Mouse (Mus musculus): ENCODE data around the gene Cd274.

Cd274 gene

DNA sequence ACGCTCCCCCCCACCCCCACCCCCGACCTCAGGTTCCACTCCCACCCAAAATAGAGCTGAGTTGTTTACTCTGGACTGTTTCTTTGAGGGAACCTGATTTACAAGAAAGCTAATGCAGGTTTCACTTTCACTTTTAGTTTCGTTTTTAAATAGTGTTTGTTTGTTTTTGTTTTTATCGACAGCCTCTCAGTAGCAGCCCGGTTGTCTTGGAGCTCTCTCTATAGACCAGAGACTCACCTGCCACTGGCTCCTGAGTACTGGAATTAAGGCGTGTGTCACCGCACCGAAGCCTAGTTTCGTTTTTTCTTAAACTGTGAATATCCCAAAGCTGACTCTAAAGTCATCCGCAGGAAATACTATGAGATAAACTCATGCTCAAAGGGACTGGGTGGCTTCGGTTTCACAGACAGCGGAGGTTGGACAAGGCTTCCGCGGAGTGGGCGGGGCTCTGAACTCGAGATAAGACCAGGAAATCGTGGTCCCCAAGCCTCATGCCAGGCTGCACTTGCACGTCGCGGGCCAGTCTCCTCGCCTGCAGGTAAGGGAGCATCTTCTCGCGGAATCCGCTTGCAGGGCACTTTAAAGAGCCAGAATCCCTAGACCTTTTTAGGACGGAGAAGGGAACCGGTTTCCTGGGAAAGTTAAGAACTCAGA lies at the start of gene Cd274, which contains the start of gene Plgrkt:
TSS of gene Cd274 (plus strand) at position 487 of the 654 bp plus-strand sequence.
TSS of gene Plgrkt (minus strand) at position 422 of the 654 bp plus-strand sequence.
- DNase-seq, result peak; percentile 67 to 68

DNA sequence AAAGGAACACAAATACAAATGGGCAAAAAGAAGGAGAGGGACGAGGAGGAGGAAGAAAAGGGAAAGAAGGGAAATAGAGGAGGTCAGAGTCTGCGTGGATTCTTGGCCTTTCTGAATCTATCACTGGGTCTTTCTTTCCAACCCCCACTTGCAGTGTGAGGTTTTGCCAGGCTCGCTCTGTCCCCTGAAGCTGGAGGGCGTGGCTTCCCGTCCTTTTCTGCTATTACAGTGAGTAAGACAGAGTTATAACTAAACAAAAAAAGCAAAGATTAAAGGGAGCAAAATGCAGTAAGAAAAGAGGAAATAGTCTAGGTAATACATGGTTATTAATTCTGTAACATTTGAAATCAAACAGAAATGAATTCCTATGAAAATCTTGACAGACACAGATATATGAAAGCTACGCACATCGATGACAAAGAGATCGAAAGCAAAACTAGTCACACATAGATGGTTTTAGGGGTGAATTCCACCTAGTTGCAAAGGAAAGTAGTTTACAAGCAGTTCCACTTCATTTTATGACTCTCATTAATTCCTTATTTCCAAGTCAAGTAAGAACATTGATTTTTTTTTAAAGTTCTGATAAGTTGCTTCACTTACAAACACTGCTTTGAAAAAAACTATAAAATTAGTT lies 43.7 kb upstream of the Cd274 start:
- DNase-seq, result no peak

DNA sequence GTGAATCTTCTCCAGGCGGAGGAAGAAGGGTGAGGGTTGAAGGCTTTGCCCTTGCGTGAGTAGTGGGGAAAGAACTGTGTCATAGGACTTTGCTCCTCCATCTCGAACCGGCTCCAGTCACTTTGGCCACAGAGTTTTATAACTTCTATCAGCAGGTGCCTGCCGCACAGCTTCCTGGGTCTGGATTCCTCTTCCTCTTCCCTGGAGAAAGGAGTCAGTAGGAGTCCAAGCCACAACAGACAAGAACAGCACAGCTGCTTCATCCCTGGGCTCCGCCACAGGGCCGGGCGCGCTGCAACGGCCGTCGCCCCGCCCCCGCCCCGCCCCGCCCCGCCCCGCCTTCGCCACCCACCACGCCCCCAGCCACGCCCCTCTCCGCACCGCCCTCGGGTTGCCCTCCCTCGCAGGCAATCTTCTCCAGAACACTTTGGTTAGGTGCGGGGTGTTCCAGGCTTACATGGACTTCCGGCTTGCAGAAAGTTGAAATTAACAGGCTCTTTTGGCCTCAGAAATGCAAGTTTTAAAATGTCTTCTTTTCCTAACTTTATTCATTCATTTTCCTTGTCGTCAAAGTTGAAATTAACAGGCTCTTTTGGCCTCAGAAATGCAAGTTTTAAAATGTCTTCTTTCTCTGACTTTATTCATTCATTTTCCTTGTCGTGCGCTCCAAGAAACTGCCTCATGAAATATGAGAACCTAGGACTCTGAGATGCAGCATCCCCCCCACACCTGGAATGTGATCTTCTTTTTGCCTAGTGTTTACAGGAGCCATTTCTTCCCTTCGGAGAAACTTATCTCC lies 42.0 kb upstream of the Cd274 start, which contains the start of gene Insl6:
TSS of gene Insl6 (minus strand) at position 304 of the 799 bp plus-strand sequence.
- peak; percentile 63 to 67 for DNase-seq

DNA sequence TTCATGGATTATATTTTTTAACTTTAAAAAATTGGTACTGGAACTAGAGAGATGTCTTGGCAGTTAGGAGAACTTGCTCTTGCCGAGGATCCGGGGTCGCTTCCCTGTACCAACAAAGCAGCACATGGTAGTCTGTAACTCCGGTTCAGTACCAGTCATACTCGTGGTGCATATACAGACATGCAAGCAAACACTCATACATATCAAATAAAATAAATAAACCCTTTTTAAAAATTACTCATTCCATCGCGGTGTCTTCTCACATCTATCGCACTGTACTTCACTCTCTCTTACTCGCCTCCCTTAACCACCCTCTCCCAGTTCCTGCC lies 41.4 kb upstream of the Cd274 start:
- DNase-seq, result no peak

DNA sequence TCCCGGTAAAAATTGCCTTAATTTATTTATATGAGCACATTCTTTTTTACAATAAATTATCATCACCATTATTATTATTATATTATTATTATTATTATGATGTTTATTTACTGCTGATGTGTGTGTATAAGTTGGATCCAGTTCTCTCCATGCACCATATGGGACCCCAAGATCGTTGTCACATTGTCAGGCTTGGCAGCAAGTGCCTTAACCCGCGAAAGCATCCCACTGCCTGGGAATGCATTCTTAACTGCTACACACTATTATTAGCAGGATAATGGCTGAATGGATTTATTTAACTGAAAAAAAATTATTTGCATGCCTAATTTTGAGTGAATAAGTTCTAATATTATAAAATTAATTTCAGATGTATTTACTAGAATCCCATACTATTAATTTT lies 40.9 kb upstream of the Cd274 start:
- DNase-seq, result no peak

DNA sequence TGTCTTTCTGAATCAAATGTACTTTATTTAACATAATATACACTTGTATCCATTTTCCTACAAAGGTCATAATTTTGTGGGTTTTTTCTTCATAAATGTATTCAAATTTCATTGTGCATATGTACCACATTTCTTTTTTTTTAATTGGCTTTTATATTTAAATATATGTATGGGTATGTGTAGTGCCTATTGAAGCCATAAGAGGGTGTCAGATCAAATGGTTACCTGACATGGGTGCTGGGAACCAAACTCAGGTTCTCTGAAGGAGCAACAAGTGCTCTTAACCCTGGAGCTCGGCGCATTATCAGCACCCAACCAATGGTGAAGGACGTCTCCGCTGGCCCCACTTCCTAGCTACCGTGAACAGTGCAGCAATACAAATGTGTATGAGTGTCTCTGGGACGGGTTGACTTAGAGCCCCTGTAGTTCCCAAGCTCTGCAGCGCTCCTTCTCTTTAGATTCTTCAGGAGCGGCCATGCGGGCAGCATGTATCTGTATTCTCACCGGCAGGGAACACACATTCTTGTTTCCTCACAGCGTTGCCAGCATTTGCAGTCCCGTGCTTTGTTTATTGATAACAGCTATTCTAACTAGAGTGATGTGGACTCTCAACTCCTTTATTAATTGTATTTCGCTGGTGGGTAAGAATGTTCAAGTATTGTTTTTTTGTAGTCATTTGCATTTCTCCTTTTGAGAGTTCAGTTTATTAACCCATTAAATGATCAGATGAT lies 40.3 kb upstream of the Cd274 start:
- DNase-seq, result no peak

DNA sequence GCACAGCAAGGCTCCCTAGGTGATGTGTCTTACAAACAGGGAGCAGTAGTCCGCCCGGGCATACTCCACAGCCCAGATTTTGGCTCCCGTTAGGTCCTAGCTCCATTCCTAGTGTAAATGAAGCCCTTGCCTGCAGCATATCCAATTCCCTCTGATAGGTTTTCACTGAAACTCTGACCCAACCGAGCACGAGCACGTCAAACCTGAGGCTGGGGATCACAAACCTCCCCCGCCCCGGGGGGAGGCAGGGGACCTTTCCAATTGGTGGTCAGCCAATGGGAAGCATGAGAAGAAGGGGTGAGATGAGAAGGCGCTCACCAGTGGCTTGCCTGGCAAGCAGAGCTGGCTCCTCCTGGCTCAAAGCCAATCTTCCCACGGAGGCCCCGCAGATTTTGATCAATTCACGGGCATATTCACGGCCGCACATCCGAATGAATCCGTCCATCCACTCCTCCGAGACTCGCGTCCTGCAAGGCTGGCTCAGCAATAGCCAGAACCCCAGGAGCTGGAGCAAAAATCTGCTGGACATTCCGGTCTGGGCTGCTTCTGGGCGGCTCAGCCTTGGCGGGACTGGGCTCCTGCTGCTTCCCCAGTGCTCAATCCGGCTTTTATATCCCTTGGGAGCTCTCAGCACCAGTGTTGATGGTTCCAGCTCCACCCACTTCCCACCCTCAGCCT lies 33.0 kb upstream of the Cd274 start, which contains the start of gene Rln1:
TSS of gene Rln1 (minus strand) at position 603 of the 678 bp plus-strand sequence.
- peak; percentile 67 to 75 for DNase-seq

DNA sequence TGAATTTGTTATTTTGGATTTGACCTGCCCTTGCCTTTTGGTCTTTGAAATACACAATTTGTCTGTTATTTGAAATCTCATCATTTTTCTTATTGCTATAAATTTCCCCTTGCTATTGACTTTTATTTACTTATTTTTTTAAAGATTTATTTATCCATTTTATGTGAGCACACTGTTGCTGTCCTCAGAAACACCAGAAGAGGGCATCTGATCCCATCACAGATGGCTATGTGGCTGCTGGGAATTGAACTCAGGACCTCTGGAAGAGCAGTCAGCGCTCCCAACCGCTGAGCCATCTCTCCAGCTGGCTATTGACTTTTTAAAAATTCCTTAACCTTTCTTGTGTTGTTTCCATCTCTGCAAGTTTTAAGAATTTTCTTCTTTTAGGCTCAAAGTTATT lies 30.6 kb upstream of the Cd274 start:
- DNase-seq, result no peak

DNA sequence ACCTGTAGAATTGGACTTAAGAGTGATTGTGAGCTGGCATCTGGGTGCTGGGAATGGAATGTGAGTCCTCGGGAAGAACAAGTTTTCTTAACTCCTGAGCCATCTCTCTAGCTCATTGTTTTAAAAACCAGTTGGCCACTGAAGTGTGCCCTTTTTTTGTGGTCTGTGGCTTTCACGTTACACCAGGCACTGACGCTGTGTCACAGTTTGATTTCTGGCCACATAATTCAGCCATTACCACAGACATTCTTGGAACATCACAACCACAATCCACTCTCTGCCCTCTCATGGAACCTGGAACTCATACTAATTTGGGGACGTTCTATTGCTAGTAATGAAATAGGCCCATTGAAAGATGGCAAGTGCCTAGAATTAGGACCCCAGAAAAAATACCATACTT lies 26.2 kb upstream of the Cd274 start:
- DNase-seq, result no peak

DNA sequence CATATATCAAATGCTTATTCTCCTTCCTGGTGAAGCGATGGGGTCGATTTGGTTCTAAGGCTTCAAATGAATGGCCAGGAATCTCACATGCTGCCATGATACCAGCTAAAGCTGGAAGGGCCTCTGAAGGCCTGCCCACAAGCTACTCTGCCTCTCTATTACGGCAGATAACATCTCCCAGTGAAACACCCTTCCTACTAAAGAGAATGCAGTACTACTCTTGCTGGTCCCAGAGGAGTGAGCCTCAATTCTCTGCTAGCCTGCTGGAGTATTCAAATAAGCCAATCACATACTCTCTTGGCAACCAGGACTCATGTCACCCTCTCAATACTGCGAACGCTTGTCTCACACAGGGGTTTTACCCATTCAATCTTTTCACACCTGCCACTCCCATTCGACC lies 25.0 kb upstream of the Cd274 start:
- DNase-seq, result no peak

DNA sequence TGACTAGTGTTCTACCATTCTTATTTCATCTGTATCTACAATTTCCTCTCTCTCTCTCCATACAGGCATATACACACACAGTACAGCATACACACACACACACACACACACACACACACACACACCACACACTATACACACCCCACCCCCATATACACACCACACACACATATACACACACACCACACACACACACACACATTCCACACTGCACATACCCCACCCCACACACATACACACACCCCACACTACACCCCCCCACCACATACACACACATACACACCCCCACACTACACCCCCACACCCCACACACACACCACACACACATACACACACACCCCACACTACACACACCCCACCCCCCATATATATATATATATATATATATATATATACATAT lies 22.4 kb upstream of the Cd274 start:
- DNase-seq, result no peak

DNA sequence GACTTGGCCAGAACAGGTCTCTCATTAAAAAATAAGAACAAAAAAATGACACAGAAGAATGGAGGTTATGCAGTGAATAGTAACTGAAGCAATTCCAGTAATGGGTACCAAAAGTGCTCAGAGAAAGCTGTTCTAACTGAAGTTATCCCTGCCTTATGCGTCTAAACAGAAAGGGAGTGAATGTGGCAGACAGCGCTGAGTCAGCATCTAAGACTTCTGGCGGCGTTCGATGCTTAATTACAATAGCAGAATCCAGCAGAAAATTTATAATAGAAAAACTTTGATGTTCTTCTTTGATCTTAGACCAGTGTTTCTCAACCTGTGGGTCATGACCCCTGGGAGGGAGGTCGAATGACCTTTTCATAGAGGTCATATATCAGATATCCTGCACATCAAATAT lies 21.6 kb upstream of the Cd274 start:
- DNase-seq, result no peak

DNA sequence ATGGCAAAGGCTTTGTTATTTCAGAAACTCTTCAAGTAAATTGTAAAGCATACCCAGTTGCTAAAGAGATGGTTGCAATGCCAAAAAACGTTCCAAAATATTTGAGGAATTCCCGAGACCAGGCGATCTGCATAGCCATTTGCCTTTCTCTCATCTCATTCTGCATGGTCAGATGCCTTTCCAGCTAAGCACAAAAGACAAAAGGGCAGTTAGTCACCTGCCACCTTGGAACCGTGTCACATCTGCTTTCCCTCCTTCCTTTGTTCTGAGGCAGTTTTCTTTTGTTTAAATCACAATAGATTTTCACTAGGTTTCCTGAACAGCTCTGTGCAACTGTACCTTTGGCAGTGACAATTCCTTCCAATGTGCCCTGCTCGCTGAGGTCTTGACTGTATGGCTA lies 16.3 kb upstream of the Cd274 start:
- DNase-seq, result no peak

DNA sequence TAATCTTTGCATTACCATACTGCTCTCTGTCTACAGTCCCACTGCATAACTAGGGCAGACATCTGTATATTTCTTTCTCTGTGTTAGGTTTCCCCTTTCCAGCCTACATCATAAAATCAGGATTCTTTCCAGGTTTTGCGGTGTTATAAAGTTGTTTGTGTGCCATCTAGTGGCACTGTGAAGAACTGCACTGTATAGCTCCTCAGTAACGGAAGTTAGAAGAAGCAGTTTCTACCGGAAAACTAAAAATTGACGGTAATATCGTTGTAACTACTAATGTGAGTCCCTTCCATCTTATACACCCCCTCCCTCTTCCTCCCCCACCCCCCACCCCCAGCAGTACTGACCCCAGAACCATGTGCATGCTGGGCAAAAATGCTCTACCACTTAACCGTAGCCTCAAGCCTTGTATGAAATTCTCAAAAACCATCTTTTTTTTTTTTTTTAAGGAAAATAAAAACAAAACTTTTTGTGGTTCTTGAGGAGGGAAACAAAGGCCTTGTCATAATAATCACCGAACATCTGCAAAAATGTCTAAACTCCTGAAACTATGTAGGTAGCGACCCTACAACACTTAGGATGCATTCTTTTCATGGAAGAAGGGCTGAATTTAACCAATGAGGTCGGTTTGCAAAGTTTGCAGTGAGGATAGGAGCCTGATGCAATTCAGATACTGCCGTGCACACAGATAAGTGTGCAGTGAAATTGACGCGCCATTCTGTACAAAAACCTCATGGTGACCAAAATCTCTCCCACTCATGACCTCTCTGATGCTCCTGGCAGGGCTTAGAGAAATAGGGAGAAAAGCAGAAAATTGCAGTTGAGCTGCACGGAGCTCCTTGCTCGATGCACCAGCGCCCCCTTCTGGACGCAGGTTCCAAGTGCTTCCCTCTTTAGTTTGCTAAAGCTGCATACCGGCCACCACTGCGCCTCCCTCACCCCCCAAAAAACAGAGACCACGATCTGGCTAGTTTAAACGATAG lies 12.1 kb upstream of the Cd274 start:
- DNase-seq, result peak; percentile 92 to 96

DNA sequence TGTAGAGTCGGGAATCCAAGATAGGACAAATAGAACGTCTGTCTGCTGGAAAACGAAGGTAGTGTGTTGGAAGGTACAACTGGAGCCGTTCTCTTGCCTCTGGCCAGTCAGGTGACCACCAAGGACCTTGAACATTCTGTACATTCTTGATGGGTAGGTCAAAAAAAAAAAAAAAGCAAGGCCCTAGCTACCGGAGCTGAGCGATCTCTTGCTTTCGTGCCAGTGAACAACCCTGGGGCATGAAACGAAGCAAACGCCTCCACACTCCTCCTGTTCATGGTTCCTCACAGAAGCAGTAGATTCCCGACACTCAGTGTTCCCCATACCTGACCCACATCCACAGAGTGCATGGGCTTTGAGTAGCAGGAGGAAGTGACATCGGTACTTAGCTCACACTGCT lies 11.0 kb upstream of the Cd274 start:
- no peak for DNase-seq

DNA sequence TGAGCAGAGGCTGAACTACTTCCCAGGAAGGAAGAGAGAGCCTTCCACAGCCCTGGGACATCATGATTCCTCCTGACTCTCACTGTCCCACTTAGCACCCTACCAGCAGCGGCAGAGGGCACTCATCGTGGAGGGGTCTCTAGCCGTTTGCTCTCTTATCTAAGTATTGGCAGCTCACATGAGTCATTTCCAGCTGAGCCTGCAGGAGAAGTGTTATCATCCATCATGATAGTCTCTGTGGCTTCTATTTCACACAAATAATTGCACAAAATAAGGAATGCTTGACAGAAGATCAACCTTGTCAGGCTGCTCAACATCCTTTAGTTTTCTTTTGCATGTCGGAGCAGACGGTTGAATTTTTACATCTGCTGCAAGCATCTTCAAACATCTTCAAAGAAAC lies 7.0 kb upstream of the Cd274 start:
- no peak for DNase-seq

DNA sequence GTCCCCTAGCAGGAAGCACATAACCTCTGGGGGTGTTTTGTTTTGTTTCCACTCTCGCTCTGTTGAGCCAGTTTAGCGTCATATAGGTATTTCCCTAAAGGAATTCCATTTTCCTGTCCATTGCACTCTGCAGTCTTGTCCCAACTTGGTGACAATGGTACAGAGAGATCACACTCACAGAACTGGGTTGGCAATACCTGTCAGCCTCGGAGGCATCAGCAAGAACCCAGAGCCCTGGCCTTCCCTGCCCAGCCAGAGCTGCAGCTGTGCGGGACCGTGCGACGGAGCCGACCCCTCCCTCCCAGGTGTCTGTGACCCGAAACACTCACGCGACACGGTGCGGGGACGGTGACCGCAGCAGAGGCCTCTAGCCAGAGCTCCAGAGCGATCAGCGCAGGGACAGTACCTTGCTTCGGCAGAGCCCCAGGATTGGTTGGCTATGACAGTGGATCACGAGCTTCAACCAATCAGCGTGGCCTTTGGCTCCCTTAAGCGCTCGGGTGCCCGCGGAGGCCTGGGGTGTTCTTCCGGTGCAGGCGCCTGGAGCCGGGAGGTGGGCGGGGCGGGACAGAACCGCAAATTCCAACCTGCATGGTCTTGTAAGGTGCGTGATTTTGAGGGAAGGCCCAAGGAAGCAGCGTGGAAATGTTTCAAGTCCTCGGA lies 5.7 kb upstream of the Cd274 start:
- DNase-seq, result peak; percentile 90 to 92

DNA sequence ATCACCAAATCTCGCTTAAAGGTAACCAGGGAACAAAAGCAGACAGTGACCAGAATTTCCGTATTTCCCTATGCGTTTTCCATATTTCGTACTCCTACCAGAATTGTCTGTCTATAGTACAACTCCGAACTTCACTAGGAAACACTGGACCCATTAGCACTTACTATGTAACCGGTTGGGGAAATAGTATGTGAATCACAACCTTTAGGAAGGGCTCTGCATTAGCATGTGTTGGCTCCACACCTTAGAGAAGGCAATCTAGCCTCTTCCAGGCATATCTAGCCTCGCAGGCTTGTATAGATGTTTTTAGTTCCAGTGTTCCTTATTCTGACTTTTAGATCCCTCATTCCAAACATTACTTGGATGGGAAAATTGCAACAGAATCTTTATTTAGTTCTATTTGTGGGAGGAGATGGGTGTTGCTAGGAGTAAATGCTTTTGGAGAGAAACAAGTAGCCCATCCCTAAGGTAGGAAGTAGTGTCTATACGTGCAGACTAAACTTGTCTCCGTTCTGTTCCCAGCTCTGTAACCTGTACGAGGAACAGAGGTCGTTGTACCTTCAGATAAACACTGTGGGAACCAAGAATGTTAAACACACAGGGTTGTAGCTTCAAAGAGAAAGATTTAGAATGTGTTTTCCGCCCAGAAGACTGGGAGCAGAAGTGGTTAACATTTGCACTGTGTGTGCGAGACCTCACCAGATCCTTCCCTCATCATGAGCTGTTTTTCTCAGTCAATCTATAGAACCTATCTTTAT lies 4.9 kb upstream of the Cd274 start:
- no peak for DNase-seq

DNA sequence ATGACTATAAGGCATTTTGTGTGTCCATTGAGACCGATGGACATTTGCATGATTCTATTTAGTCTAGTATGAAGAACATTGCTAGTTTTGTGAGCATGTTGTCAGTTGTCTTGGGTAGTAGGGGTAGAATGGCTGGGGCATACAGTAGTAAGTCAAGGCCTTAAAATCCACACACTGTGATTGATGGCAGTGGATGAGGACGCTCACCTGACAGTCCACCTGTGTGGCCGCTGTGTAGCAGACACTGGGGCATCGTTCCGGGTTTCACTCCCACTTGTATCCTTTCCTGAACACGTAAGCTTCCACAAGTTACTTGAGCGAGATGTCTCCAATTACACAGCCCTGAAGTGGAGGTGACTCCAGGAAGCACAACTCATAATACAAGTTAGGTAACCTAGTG lies 3.7 kb upstream of the Cd274 start:
- DNase-seq, result no peak

DNA sequence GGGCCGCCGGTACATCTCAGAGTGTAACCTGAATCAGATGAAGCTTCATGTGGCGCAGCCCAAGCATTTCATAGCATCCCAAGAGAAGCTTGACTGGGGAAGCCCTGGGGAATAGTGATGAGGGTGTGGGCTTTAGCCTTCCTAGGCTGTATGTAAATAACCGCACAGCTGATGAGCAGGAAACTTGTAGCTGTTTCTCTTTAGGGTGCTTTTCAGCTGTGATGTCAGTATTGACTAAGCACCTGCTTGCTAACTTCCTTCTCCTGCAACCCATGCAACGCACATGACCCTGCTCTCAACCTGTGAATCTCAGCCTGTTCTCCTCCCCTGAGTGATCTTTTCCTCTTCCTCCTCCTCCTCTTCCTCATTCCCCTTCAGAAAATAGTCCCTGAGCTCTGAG lies 3.2 kb upstream of the Cd274 start:
- DNase-seq, result no peak

All from cerebellum, postnatal 14 days (tissue).